Mouse (Mus musculus) lung, postnatal 4 days (tissue): Measurements from ENCODE around the gene Gpr25.

Experiments
- DNase-seq, 2 experiments: peaks; one replicate each; pipeline ENCODE4 v3.0.0; 2021

Gene Gpr25

DNA sequence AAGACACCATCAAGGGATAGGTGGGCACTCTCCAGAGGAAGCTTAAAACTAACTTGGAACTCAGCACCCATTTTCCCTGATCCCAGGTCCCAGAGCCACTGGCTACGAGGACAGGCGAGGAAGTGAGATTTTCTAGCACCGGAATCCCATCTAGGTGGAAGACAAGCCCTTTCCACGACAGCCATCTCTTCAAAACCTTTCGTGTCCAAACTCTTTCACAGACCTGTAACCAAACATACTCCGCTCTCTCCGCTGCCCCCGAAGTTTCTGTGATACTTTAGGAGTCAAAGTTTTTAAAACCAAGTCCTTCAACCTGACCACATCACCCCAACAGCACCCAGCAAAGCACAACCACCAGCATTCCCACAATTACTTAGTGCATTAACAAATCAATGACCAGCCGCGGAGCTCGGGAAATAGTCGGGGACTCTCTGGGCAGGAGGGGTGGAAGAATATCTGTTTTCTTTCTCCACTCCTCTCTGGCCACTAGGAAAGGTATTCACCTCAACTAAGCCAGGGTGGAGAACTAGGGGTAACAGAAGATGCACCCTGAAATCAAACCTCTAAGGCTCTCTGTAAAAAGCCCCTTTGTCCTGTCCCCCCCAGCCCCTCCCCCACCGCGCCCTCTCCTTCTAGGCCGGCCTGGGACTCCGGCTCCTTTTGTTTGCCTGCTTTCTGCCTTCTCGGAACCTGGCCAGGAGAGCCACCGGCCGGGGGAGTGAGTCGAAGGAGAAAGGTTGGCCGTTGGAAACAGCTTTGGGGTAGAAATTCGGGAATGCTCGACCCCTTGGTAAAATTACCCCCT, 27.5 kb downstream of the Gpr25 start:
- DNase-seq = peak in 1 of 2 experiments; percentile 27

DNA sequence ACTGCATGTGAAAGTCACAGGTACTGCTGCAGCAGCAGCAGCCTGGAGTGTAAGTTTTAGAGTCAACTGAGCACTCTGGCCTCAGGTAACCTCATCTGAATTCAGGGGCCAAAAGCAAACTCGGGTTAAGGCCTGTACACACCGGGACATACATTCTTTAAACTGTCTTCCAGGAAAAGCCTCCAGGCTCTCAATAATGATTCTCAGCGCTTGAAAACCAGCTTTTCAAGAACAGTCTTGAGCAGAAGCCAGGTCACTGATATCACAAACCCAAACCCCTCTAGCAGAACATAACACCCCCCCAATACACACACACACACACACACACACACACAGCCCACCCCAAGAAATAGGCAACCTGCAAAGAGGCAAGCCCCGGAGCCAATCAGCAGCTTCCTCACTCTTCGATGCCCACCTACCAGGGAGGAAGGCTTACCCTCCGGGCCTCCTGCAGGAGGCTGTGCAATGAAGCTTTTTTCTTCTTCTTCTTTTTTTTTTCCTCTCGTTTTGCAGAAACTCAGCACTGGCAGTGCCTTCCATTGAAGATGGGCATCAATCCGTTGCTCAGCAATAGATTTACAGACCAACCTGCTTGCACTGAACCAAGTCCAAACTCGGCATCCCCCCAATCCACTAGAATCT, 28.3 kb downstream of the Gpr25 start:
- no peak for DNase-seq

DNA sequence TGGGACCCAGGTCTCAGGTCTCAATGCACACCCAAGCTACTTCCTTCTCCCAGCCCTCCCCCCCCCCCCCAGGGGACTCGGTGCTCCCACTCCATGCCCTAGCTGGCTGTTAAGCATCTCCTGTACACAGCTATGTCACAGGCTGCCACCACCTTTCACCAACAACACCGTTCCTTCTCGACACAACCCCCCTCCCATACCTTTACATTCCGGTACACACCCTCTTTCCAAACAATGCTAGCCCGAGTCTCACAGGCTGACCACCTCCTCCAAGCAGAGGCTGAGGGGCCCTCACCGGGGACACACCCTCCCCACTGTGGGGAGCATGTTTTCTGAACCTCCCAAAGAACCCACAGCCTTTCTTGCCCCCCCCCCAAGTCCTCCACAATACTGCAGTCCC, 29.1 kb downstream of the Gpr25 start:
- DNase-seq = peak; percentile 24 to 61

DNA sequence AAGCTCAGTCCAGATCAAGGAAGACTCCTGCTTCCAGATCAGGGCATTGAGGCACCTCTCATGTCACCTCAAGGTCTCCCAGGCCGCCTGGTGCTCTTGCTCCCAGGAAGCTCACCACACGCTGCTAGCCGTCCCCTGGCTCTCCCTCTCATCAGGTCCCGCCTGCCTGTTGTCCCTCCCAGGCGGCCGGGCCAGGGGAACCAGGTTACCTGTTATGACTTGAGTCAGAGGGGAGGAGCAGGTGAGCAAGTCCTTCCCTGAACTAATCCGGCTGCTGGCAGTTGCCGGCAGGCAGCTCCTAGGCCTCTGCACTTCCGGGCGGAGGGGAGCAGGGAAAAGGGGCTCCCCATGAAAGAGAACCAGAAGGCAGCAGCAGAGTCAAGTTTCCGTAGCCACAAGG, 30.5 kb downstream of the Gpr25 start:
- peak; percentile 53 to 75 for DNase-seq

DNA sequence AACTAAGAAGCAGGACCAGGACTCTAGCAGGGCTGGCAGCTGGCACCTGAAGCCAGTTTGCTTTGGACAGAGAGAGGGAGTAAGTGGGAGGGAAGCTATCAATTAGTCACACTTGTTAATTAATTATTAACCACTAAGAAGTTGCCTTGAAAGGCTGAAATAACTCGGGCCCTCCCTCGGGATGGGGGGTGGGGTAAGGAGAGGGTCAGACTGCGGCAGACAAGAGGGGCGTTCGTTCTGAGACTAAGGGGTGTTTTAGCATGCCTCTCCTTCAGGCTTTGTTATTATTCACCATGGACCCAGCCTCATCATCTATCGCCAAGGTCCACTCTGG, 31.7 kb downstream of the Gpr25 start:
- DNase-seq = peak in 1 of 2 experiments; percentile 36

DNA sequence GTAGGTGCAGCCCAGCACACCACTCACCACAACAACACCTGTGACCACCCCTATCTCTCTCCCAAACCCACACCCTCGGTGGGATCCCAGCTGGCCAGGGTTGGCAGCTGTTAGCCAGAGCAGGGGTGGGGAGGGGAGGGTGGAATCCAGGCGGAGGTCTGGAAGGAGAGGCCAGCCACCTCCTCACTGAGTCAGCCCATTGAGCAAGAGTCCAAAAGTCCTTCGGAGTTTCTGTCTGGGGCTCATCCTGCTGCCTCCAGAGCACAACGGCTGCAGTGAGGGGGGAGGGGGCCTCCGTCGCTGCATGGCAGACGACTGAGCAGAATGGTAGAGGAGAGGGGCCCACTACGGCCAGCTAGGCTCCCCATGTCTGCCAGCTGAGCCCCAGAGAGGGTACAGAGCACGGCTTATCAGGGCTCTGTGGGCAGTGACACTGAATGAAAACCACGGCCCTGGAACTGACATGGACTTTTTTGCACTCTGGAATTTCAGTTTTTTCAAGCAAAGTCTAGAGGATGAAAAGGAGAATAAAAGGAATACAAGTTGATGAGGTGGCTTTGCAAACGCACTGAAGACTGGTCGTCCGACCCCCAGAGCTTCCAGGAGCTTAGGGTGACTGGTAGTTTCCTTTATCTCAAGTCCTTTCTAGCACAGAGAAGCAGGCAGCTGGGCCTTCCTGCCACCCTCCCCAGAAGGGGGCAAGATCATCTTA, 32.2 kb downstream of the Gpr25 start:
- peak in 1 of 2 experiments; percentile 43 for DNase-seq

DNA sequence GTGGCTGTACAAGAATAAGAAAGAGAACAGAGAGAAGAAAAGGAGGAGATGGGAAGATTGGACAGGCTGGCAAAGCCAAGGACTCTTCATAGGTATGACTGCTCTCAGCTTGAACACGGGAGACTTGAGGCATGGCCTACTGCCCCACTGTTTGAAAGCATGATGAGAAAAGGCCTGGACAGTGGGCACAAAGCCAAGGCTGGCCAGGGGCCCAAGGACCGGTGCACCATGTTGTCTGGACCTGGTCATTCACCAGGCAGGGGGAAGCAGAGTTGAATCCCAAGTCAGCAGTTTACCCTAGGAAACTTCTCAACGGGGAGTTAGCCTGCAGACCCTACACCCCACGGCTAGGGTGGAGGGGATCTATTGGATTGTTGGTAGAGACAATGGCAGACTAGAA, 32.8 kb downstream of the Gpr25 start:
- peak; percentile 29 to 46 for DNase-seq

DNA sequence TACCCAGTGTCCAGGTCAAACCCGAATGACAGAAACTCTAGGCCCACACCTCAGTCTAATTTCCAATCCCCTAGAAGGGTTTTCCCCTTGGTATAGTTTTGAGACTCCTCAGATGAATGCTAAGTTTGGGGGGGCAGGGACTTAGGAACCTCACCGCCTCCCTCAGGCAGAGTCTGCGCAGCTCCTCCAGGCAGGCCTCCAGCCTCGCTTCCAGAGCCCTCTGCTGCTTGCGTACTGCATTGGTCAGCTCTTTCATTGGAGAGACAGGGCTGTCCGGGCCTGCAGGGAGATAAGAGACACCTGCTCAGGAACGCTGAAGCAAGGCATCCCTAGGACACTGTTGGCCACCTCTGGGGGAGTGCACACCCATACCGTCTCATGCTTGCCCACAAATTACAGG, 34.0 kb downstream of the Gpr25 start:
- DNase-seq = no peak

DNA sequence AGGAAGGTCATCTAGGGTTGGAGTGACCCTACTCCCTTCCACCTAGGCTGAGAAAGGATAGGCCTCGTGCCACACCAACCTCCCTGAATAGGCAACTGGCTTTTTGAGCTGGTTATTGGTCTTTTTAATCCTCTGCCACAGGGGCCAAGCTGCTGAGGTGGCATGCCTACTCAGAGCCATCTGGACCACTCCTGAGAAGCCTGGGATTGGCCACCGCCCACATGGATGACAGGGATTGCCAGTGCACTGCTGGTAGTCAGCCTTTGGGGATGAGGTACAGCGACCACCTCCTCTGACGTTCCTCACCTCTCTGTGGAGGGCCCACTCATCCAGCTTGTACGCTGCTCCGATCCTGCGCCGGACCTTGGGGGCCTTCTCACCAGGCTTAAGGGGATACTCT, 34.8 kb downstream of the Gpr25 start:
- no peak for DNase-seq

DNA sequence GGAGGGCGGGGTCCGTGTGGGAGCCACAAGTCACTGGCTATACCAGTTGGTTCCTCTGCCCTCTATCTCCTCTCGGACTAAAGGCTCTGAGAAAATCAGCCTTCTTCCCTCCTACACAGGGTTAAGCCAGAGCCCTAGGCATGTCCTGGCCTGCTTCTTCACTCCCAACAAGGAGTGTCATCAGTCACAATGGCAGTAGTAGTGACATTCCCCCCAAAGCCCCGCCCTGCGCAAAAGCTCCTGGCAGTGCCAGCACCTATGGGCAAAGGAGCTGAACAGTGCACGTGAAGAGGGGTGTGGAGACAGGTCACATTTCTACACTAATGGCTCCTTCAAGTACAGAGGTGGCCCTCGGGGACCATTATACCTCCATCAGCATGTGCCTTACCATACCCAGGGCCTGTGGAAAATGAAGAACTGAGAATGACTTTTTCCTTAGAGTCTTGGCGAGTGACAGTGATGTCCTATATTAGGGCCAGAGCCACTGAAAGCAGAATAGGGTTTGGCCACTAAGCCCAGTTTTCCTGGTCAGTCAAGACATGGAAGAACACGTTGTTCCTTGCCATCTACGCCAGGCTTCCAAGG, 36.8 kb downstream of the Gpr25 start:
- no peak for DNase-seq

DNA sequence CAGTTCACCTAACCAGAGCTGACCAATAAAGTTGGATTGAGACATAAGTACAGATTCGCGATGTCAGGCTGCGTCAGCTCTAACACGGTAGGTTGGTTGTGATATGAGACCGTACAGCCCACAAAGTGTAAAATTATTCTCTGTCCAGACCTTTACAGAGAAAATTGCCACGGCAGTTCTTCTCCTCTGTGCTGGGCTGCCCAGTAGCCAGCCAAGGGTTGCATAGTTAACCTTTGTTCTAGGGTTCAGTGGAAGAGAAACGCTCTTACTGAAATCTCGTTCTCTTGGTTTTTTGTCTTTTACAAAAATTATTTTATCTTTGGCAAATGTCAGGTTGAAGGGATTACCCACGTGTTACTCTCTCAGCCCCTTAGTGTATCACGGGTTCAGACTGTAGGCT, 38.3 kb downstream of the Gpr25 start:
- no peak for DNase-seq

DNA sequence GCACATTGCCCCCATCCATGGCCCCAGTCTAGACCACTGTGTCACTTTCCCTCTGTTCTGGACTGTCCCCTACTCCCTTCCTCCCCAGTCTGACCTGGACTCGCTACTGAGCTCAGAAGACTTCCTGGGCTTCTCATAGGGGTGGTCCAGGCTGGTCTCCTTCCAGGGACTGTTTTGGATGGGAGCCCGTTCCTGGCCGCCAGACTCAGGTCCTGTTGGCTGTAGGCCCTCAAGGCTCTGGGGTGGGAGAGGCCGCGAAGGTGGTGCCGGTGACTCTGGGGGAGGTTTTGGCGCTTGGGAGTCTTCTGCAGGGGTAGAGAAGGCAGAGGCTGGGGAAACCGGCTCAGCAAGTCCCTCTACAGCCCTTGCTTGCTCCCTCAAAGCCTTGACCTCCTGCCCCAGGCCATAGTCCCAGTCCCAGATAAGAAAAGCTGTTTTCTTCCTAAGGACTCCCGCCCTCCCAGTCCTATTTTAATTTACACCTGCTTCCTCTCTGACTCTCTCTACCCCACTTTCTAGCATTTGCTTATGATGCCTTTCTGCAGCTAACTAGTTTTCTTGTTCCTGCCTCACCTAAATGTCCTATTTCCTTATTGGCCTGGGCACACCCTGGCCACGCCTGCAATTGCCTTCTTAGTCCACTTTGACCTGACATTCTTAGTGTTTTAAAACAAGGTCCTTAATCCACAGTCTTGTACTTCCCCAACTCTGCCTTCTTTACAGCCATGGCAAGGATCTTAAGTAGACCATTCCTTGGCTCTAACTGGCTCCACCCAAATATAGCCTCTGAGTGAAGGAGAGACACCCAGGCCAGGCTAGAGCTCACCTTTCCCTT, 40.4 kb downstream of the Gpr25 start:
- peak; percentile 40 to 77 for DNase-seq

DNA sequence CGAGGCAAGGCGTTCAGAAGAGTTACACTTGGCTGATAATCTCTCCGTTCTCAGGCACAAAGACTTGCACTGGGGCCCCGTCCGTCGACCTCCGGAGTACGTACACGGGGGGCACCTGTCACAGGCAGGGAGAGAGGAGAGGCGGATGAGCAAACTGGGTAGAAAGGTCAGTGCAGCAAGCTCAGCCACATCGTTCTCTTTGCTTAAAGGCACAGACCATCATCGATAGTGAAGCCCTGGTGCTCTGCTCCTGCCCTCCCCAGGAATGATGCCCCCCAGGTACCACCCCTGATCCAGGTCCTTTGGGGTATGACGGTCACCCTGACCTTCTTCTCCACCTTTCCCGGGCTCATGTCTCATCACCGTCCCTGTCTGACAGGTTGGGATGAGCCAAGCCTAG, 46.4 kb downstream of the Gpr25 start:
- DNase-seq = peak in 1 of 2 experiments; percentile 11

DNA sequence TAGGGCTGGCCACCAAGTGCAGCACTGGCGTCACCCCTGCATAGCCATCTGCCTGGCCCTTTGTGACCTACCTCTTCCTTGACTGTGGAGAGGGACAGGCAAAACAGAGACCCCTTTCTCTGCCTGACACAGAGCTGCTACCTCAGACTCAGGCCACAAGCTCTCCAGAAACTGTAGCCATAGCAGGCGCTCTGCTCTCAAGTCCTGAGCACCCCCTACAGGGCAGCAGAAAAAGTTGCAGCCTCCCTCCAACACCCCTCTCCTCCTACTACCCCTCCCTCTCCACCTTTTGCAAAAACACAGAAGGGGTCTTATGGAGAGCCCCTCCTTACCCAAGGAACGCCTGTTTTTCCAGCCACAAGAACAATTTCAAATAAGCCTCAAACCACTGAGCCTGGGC, 47.9 kb downstream of the Gpr25 start, which contains the start of gene Mroh3:
Gene Mroh3, minus strand, starts transcription at position 26 of the 400 bp plus-strand sequence.
- peak; percentile 18 to 40 for DNase-seq
